Mouse (Mus musculus) midbrain, embryonic 12.5 days (tissue): ENCODE measurements around the gene Ap1g2. TPM values are rescaled to one million over a fixed set of nuclear protein-coding genes. Genes with fewer than 3 reads are reported as not detected.

Experiments
- ATAC-seq: fragments of 200-750 bp; cut with Nextera tagmentation; 2 replicates; pipeline ENCODE4 v1.8.0; 2017; ENCODE audit warnings: low read depth, moderate TSS enrichment, moderate library complexity; ENCODE audit not compliant: low FRiP score
- H3K27ac ChIP-seq: fragments of 300-500 bp; sonication (generic); replicated peaks from 2 replicates; pipeline ENCODE4 v1.5.1; 2016; ENCODE audit warnings: mild to moderate bottlenecking
- H3K27me3 ChIP-seq: fragments of 300-500 bp; sonication (generic); 2 replicates; pipeline ENCODE4 v1.6.1; 2016; ENCODE audit warnings: mild to moderate bottlenecking
- H3K36me3 ChIP-seq: fragments of 300-500 bp; sonication (generic); 2 replicates; pipeline ENCODE4 v1.6.1; 2016
- H3K4me1 ChIP-seq: fragments of 300-500 bp; sonication (generic); 2 replicates; pipeline ENCODE4 v1.6.1; 2016
- H3K4me2 ChIP-seq: fragments of 300-500 bp; sonication (generic); replicated peaks from 2 replicates; pipeline ENCODE4 v1.6.1; 2016; ENCODE audit warnings: mild to moderate bottlenecking, moderate library complexity
- H3K4me3 ChIP-seq: fragments of 300-500 bp; sonication (generic); 2 replicates; pipeline ENCODE4 v1.5.1; 2016; ENCODE audit warnings: mild to moderate bottlenecking
- H3K9ac ChIP-seq: fragments of 300-500 bp; sonication (generic); replicated peaks from 2 replicates; pipeline ENCODE4 v1.6.1; 2016; ENCODE audit warnings: mild to moderate bottlenecking, moderate library complexity
- H3K9me3 ChIP-seq: fragments of 300-500 bp; sonication (generic); 2 replicates; pipeline ENCODE4 v1.6.1; 2016; ENCODE audit warnings: mild to moderate bottlenecking
- WGBS: fragments of 180-500 bp; shearing (Covaris S2); methylation state at CpG from one replicate; pipeline ENCODE4 v1.1.7; 2016; 5-methylcytosine and 5-hydroxymethylcytosine counted together
- polyA plus RNA-seq: library from polyadenylated mRNA; unstranded; fragments of >200 nt; fragmentation: Nextera tagmentation; extraction: Ambion mirVana; gene quantifications from 2 replicates; pipeline ENCODE4 v1.2.1, GENCODE M21; 2016

Ap1g2 gene
- 8.2 and 10.9 TPM in 2 replicates for polyA plus RNA-seq

DNA sequence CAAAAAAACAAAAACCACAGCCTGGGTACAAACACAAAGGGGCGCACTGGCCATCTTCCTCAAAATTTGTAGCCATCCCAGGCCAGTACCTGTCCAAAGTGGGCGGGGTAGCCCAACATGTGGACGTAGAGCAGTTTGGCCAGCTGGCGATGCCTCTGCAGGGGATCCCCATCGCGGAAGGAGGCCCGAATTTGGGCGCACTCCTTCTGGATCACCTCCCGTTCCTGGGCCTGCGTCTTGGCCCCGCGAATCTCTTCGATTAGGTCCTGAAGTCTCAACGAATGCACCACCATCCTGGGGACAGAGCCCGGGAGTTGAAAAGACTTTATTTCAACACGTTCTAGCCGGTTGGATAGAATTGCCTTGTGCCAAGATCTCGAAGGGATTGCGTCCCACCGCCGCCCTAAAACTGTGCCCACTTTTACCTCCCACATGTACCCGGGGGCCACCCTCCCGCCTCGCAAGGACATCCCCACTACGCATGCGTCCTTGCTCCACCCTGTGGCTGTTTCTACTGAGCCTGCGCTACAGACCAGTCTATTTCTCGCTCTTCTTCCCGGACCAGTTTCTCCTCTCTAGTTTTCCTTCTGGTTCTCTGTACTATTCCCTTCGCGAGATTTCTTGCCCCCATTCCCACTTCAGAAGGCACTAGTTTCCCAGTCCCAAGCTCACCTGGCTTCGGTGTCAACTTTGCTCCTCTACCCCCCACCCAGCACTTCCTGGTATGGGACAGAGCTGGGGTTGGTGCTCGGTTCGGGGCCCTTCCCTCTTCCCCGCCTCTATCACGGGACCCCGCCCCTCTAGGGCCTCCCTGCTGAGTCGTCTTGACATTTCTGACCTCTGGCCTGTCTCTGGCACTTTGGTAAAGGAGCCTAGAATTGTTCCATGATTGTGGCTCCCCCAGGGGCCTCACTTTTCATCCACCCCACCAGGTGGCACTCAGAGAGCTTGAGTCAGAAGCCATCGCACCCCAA lies at the start of gene Ap1g2:
Gene Ap1g2, minus strand, starts transcription at position 758 of the 974 bp plus-strand sequence.
- peak within 1 kb of the TSS; percentile 27; the same call in 1 of the 2 replicates for H3K27ac ChIP-seq
- no peaks in the 10 kb centered on the region for H3K9me3 ChIP-seq
- peak; percentile 47; the same call in 1 of the 2 replicates for ATAC-seq

DNA sequence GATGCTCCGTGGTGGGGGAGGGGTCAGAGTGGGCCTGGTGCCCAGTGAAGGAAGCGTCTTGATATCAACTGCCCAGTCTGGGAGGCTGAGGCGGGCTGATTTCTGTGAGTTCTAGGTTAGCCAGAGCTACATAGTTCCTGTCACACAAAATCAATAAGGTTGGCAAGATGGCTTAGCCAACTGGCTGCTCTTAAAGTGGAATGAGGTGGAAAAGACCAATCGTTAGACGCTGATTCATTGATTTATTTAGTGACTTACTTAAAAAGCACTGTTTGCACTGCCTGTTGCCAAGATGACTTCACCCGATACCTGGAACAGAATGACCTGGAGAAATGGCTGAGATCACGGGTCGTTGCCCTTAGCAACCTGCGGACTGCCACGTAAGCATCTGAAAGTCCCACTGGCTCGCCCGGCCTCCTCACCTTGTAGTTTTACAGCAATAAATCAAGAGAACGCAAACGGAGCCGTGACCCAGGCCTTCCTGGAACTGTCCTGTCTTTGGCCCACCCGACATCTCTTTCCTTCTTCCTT lies 46.6 kb upstream of the Ap1g2 start:
- H3K4me1 ChIP-seq = peaks cover 13% of the 10 kb centered on the region
- H3K36me3 ChIP-seq = no peaks in the 10 kb centered on the region

More for the DNA sequence above, at the start of gene Ap1g2:
- H3K4me2 ChIP-seq = peak within 1 kb of the TSS; percentile 77
- peak within 1 kb of the TSS; percentile 43 for H3K4me3 ChIP-seq
- H3K9ac ChIP-seq = peak within 1 kb of the TSS; percentile 65
- H3K36me3 ChIP-seq = no peaks in the 10 kb centered on the region
- peaks cover 41% of the 10 kb centered on the region for H3K27me3 ChIP-seq
- 1% methylated on average over 39 of the region's 39 CpGs for WGBS
- H3K4me1 ChIP-seq = peaks cover 37% of the 10 kb centered on the region

DNA sequence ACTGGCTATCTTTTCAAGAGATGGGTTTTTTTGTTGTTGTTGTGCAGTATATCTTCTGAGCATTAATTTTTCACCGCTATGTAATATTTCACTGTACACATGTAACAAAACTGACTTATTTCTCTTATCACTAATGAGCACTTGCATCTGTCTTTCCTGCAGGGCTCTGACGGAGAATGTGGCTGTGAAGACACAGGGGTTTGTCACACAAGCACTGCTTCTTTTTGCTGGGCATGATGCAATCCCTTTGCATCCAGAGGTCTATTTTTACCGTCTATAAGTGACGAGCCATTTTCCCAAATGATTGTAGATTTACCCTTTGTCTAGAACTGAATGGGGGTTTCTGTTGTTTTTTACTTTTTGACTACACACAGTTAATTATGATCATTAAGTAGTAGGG lies 45.8 kb upstream of the Ap1g2 start:
- no peak overlapping the region for H3K4me2 ChIP-seq
- 86% methylated on average over 4 of the region's 4 CpGs for WGBS

More for the DNA sequence above, 46.6 kb upstream of the Ap1g2 start:
- Histone ChIP-seq H3K27me3 (0 out of 2 replicates have a peak, but pooled peaks cover 4% of the 10 kb centered on the region), H3K4me2 (no peak overlapping the region), H3K27ac (no peak overlapping the region), H3K9me3 (no peaks in the 10 kb centered on the region), H3K9ac (no peak overlapping the region), H3K4me3 (no peak overlapping the region)
- WGBS = 89% methylated on average over 16 of the region's 16 CpGs
- ATAC-seq = no peak

DNA sequence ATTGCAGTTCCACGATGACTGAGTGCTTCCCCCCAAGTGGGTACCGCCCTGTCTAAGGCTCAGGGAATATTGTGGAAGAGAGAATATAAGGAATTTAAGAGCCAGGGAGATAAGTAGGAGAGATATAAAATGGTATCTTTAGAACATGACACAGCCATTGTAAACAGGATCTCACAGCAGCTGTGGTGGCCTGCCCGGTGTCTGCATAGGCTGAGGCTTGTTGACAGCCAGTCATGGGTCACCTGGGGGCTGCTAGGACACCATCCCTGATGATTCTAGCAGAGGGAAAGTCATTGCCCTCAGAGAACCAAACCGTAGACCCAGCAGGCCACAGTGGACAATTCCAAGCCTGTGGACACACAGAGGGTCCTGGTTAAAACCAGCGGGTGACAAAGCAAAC lies 44.6 kb upstream of the Ap1g2 start:
- H3K36me3 ChIP-seq = no peaks in the 10 kb centered on the region
- H3K4me3 ChIP-seq = no peak overlapping the region
- no peak overlapping the region for H3K4me2 ChIP-seq
- H3K27me3 ChIP-seq = 0 out of 2 replicates have a peak, but pooled peaks cover 3% of the 10 kb centered on the region
- H3K9ac ChIP-seq = no peak overlapping the region
- no peaks in the 10 kb centered on the region for H3K9me3 ChIP-seq
- ATAC-seq = no peak
- WGBS = 87% methylated on average over 5 of the region's 5 CpGs
- peaks cover 13% of the 10 kb centered on the region for H3K4me1 ChIP-seq
- no peak overlapping the region for H3K27ac ChIP-seq

More for the DNA sequence above, 45.8 kb upstream of the Ap1g2 start:
- H3K27me3 ChIP-seq = 0 out of 2 replicates have a peak, but pooled peaks cover 4% of the 10 kb centered on the region
- no peaks in the 10 kb centered on the region for H3K9me3 ChIP-seq
- no peak for ATAC-seq
- no peak overlapping the region for H3K27ac ChIP-seq
- H3K36me3 ChIP-seq = no peaks in the 10 kb centered on the region
- H3K4me1 ChIP-seq = peaks cover 13% of the 10 kb centered on the region
- no peak overlapping the region for H3K4me3 ChIP-seq
- no peak overlapping the region for H3K9ac ChIP-seq

DNA sequence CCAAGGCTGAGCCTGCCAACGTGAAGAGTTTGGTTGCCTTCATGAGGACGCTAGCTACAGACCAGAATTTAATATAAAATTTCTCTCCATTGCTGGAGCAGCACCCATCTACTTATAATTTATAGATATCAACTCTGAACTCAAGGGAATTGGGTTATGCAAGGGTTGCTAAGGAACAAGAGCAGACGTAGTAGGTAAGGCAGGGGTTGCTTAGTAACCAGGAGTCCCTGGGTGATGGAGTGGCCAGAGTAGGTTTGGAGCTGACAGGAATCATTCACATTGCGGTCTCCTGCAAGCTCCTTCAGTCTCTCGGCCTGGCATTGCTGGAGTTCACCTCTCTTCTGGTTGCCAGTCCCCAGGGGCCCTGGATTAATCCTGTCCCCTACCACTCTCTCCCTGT lies 42.6 kb upstream of the Ap1g2 start:
- Histone ChIP-seq H3K4me3 (no peak overlapping the region), H3K4me2 (0 out of 2 replicates have a peak overlapping the region, but pooled peaks have one; percentile 3), H3K27ac (peak overlapping the region; percentile 36), H3K27me3 (no peaks in the 10 kb centered on the region), H3K36me3 (no peaks in the 10 kb centered on the region), H3K4me1 (peaks cover 13% of the 10 kb centered on the region), H3K9ac (no peak overlapping the region), H3K9me3 (no peaks in the 10 kb centered on the region)
- 0 out of 2 replicates have a peak, but pooled peaks have one; percentile 38 for ATAC-seq
- WGBS = 69% methylated on average over 5 of the region's 5 CpGs

DNA sequence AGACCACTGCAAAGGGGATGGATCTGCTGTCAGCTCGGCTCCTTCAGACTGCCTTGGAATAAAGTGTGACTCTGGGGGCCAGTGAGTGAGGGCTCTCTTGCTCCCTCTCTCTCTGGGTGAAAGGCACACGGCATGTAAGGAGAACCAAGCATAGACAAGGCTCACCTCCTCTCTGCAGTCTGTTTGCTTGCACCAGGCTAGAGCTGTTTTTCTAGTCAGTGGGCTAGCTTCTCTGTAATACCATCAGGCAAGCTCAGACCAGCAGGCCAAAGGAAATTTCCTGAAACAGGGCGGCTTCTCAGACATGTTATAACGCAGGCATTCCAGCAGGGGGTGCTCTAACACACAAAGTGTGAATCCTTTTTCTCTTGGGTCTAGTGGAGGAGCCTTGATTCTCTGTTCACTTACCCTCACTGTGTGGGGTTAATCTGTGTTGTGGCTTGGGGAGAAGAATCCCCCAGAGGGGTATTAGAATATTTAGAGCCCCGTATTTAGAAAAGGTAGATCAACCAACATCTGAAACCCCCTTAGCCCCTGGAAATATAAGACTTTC lies 42.0 kb upstream of the Ap1g2 start:
- Histone ChIP-seq H3K9ac (no peak overlapping the region), H3K9me3 (no peaks in the 10 kb centered on the region), H3K4me3 (no peak overlapping the region), H3K4me1 (peaks cover 7% of the 10 kb centered on the region), H3K27me3 (no peaks in the 10 kb centered on the region), H3K27ac (no peak overlapping the region), H3K4me2 (no peak overlapping the region), H3K36me3 (no peaks in the 10 kb centered on the region)
- no peak for ATAC-seq
- WGBS = 19% methylated on average over 5 of the region's 5 CpGs

DNA sequence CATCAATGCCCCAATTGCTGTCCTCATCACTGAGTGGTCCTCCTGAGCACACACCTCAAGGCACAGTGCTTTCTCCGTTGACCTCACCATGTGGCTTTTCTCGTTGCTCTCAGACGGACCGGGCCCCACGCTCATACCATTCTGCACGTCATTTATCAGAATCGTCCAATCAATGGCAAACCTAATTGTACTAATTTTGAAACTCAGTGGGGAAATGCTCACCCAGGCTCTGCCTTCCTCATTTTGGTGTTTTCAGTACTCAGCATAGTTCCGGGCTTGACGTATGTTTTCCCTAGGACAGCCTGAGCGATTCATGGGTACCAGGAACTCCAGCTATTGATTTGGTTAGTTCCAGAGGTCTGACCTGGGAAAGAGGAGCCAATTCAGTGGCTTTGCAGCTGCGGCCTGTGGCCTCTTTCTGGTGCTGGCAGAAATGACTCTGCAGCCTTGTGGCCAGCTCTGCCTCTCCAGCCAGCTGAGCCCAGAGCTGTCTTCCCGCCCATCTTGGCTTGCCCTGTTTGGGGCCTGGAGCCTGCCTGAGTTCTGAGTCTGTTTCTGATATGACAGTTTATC lies 40.5 kb upstream of the Ap1g2 start:
- WGBS = 92% methylated on average over 12 of the region's 12 CpGs
- H3K27ac ChIP-seq = no peak overlapping the region
- H3K9me3 ChIP-seq = no peaks in the 10 kb centered on the region
- ATAC-seq = no peak
- H3K4me2 ChIP-seq = no peak overlapping the region
- H3K27me3 ChIP-seq = 0 out of 2 replicates have a peak, but pooled peaks cover 3% of the 10 kb centered on the region
- no peak overlapping the region for H3K9ac ChIP-seq
- peaks cover 7% of the 10 kb centered on the region; the same call in 1 of the 2 replicates for H3K4me1 ChIP-seq
- no peaks in the 10 kb centered on the region for H3K36me3 ChIP-seq
- no peak overlapping the region for H3K4me3 ChIP-seq

DNA sequence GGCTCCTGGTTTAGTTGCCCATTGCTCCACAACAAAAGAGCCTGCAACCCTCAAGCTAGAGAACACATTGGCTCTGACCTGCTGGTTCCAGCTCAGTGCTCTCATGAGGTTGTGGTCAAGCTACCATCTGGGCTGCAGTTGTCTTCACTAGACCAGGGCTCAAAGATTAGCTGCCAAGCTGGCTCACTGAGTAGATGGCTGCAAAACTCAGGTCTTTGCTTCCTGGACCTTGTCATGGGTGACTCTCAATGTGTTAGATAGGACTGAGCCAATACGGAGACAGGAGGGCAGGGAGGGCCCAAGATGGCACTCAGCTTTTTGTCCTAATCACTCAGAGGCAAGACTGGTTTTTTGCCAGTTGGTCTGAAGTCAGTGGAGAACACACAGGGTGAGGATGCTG lies 39.9 kb upstream of the Ap1g2 start:
- Histone ChIP-seq H3K27ac (no peak overlapping the region), H3K36me3 (no peaks in the 10 kb centered on the region), H3K9ac (no peak overlapping the region), H3K9me3 (no peaks in the 10 kb centered on the region), H3K4me3 (no peak overlapping the region), H3K4me2 (no peak overlapping the region), H3K27me3 (0 out of 2 replicates have a peak, but pooled peaks cover 3% of the 10 kb centered on the region), H3K4me1 (peaks cover 7% of the 10 kb centered on the region; the same call in 1 of the 2 replicates)
- no peak for ATAC-seq
- WGBS = 82% methylated on average over 1 of the region's 1 CpGs

DNA sequence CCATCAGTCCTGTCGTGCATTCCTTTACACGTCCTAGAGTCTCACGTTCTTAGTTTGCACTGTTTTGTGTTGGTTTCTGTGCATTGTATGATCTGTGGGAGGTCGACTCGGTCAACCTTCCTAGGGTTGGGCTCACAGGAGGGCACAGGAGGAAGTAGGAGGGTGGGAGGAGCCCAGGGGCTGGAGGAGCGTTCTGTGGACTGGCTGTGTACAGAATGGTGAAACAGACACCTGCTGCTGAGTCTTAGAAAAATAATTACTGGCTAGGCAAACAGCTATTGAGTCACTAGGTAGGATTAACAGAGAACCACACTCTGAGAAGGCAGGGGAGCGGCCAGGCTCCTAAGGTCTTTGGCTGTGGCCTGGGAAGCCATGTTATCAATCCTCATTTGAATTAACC lies 32.9 kb upstream of the Ap1g2 start:
- H3K4me2 ChIP-seq = no peak overlapping the region
- WGBS = 51% methylated on average over 7 of the region's 7 CpGs
- H3K27me3 ChIP-seq = 0 out of 2 replicates have a peak, but pooled peaks cover 3% of the 10 kb centered on the region
- no peak overlapping the region for H3K4me3 ChIP-seq
- no peaks in the 10 kb centered on the region for H3K4me1 ChIP-seq
- H3K27ac ChIP-seq = no peak overlapping the region
- H3K9ac ChIP-seq = no peak overlapping the region
- no peak for ATAC-seq
- H3K9me3 ChIP-seq = no peaks in the 10 kb centered on the region
- no peaks in the 10 kb centered on the region for H3K36me3 ChIP-seq

DNA sequence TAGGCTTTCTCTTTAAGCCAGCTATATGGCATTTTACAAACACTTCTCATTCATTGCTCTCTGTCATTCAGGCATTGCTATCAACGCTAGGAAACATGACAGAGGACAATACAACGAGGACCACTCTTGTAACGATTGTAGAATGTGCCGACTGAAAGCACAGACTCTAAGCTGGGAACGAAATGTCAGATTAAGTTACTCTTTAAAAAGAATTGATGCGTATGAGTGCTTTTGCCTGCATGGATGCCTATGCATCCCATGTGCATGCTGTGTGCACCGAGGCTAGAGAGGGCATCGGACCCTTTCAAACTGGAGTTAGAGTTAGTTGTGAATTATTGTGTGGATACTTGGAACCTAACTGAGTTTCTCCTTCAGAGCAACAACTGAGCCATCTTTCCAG lies 29.3 kb upstream of the Ap1g2 start:
- H3K27me3 ChIP-seq = no peaks in the 10 kb centered on the region
- no peak overlapping the region for H3K27ac ChIP-seq
- H3K4me3 ChIP-seq = no peak overlapping the region
- 70% methylated on average over 8 of the region's 8 CpGs for WGBS
- no peak overlapping the region for H3K4me2 ChIP-seq
- no peak overlapping the region for H3K9ac ChIP-seq
- H3K36me3 ChIP-seq = no peaks in the 10 kb centered on the region
- H3K4me1 ChIP-seq = no peaks in the 10 kb centered on the region
- no peaks in the 10 kb centered on the region for H3K9me3 ChIP-seq
- no peak for ATAC-seq

DNA sequence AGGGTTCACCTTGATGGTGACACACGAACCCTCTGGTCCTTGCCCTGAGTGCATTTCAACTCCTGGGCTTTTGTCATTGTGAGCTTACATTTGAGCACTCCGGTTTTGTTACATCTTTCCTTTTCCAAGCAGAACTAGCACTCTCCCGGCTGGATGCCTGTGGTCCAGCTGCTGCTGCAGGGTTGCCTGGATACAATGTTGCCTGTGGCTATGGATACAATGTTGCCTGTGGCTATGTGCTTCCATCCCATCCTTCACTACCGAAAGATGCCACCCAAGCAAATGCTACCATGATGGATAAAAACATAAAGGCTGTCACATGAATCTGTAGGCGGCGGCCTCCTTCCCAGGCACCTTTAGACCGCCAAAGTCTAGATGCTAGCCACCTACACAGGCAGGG lies 20.1 kb upstream of the Ap1g2 start:
- no peak overlapping the region for H3K4me2 ChIP-seq
- H3K27me3 ChIP-seq = no peaks in the 10 kb centered on the region
- no peaks in the 10 kb centered on the region for H3K9me3 ChIP-seq
- H3K9ac ChIP-seq = no peak overlapping the region
- H3K27ac ChIP-seq = no peak overlapping the region
- ATAC-seq = no peak
- peaks cover 9% of the 10 kb centered on the region; the same call in 1 of the 2 replicates for H3K4me1 ChIP-seq
- no peaks in the 10 kb centered on the region for H3K36me3 ChIP-seq
- 75% methylated on average over 7 of the region's 7 CpGs for WGBS
- no peak overlapping the region for H3K4me3 ChIP-seq
